ENCODE assay signal across 26 mouse cellular contexts in the genomic region with DNA sequence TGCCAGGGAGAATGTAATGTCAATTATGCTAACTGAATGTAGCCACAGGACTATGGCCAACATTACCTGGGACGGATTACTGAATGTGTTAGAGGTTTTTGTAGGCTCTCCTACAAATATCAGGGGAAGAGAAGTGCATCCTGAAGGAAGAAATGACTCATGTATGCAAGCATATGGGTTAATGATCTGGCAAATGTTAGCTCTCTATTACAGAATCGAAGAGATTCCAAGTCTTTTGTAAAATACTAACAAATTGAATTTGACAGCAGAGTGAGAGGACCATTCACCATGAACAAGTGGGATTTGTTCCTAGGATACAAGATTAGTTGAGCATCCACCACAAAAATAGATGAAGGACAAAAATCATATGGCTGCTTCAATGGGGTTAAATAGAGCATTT.
DNase-seq lines count a peak whose midpoint lies in the region; ATAC-seq and TF ChIP-seq lines count a peak whose summit lies in the region.
"Had no signal": no experiment of that assay in that cellular context is flagged by ENCODE, and none has a peak within 500 bp of the region (broad histone marks: within the 10 kb centered on the region; RNA-seq: fewer than 3 reads in every experiment).

No protein-coding gene starts in this region.

- no peak overlapping the region for H3K27ac ChIP-seq in embryonic facial prominence, embryonic 14.5 days (replicated peaks; ENCODE audit: low read depth, low read length)
- no peak overlapping the region for H3K27ac ChIP-seq in embryonic facial prominence, embryonic 10.5 days (replicated peaks)
- peak overlapping the region; percentile 25; the same call in 1 of the 2 replicates for H3K27ac ChIP-seq in layer of hippocampus, adult 2 months
- peak overlapping the region; percentile 44; the same call in 1 of the 2 replicates for H3K27ac ChIP-seq in olfactory bulb, adult 2 months (ENCODE audit: insufficient read depth, low read depth, low read length)
- H3K27ac ChIP-seq: embryonic facial prominence, embryonic 15.5 days; forebrain, embryonic 12.5 days; gastrocnemius, adult 2 months; hindbrain, embryonic 12.5 days; hindbrain, embryonic 15.5 days had no signal

- TF ChIP-seq POLR2A in olfactory bulb, adult 2 months (IDR thresholded peaks at IDR 0.05; ENCODE audit: insufficient read depth, low read depth, low read length) = no peak

- no peaks in the 10 kb centered on the region for H3K27me3 ChIP-seq in embryonic facial prominence, embryonic 14.5 days (replicated peaks; ENCODE audit: control insufficient read depth, insufficient read depth, low read length)
- H3K27me3 ChIP-seq in embryonic facial prominence, embryonic 10.5 days (replicated peaks; ENCODE audit: low read depth, poor library complexity, severe bottlenecking) = no peaks in the 10 kb centered on the region
- H3K27me3 ChIP-seq: CH12.LX; embryonic facial prominence, embryonic 15.5 days; forebrain, embryonic 12.5 days; hindbrain, embryonic 12.5 days; hindbrain, embryonic 15.5 days had no signal

- WGBS in embryonic facial prominence, embryonic 14.5 days = 65% methylated on average over 2 of the region's 2 CpGs
- WGBS in embryonic facial prominence, embryonic 10.5 days = 75% methylated on average over 2 of the region's 2 CpGs
- WGBS in olfactory bulb, adult 2 months = 29% methylated on average over 2 of the region's 2 CpGs

- DNase-seq in embryonic facial prominence, embryonic 14.5 days (ENCODE audit: low spot score) = peak; percentile 5
- DNase-seq in embryonic facial prominence, embryonic 10.5 days (ENCODE audit: low spot score) = no peak
- no peak for DNase-seq in layer of hippocampus, adult 2 months (ENCODE audit: low spot score in 2 of 2)
- no peak for DNase-seq in layer of hippocampus, adult 9-11 months
- no peak for DNase-seq in frontal cortex, adult 2 months (ENCODE audit: extremely low spot score in 1 of 2, low spot score in 1 of 2)
- DNase-seq in right cerebral cortex, postnatal 4 days = no peak
- DNase-seq: adrenal gland, adult 2 months; adrenal gland, postnatal 14 days; B cell, adult 2 months; cerebellum, adult 18-20 months; cerebellum, adult 9-10 months; cerebellum, postnatal 25 days; embryo, embryonic 11 days; gastrocnemius, adult 2 months; gastrocnemius, postnatal 14 days; heart, adult 11 months had no signal

- ATAC-seq in embryonic facial prominence, embryonic 14.5 days (ENCODE audit: low read depth) = no peak
- ATAC-seq: inflammation-experienced regulatory T-cells, adult 6 months; intestine, embryonic 16.5 days had no signal

- no peaks in the 10 kb centered on the region for H3K4me1 ChIP-seq in embryonic facial prominence, embryonic 14.5 days (ENCODE audit: control insufficient read depth, insufficient read depth, low read length)
- no peaks in the 10 kb centered on the region; the same call in 1 of the 2 replicates for H3K4me1 ChIP-seq in embryonic facial prominence, embryonic 10.5 days
- 0 out of 2 replicates have a peak, but pooled peaks cover 2% of the 10 kb centered on the region for H3K4me1 ChIP-seq in olfactory bulb, adult 2 months (ENCODE audit: control insufficient read depth, insufficient read depth, low read length)
- H3K4me1 ChIP-seq: embryonic facial prominence, embryonic 15.5 days; forebrain, embryonic 12.5 days; hindbrain, embryonic 12.5 days; hindbrain, embryonic 15.5 days had no signal

- H3K4me3 ChIP-seq in embryonic facial prominence, embryonic 14.5 days (ENCODE audit: low read depth, low read length) = no peak overlapping the region
- H3K4me3 ChIP-seq in embryonic facial prominence, embryonic 10.5 days = no peak overlapping the region
- no peak overlapping the region for H3K4me3 ChIP-seq in layer of hippocampus, adult 2 months
- no peak overlapping the region for H3K4me3 ChIP-seq in olfactory bulb, adult 2 months (ENCODE audit: insufficient read depth, low read depth, low read length)
- H3K4me3 ChIP-seq: embryonic facial prominence, embryonic 15.5 days; forebrain, embryonic 12.5 days; gastrocnemius, adult 2 months; hindbrain, embryonic 12.5 days; hindbrain, embryonic 15.5 days had no signal

- TF ChIP-seq CTCF in layer of hippocampus, adult 2 months (conservative IDR thresholded peaks at IDR 0.05) = no peak
- no peak for TF ChIP-seq CTCF in olfactory bulb, adult 2 months (IDR thresholded peaks at IDR 0.05; ENCODE audit: insufficient read depth, low read depth, low read length)

- no peak overlapping the region for H3K9ac ChIP-seq in embryonic facial prominence, embryonic 14.5 days (ENCODE audit: low read depth, low read length)
- H3K9ac ChIP-seq: embryonic facial prominence, embryonic 15.5 days; forebrain, embryonic 12.5 days; hindbrain, embryonic 12.5 days; hindbrain, embryonic 15.5 days had no signal

- H3K36me3 ChIP-seq in embryonic facial prominence, embryonic 14.5 days (ENCODE audit: control insufficient read depth, insufficient read depth, low read length) = no peaks in the 10 kb centered on the region
- no peaks in the 10 kb centered on the region for H3K36me3 ChIP-seq in embryonic facial prominence, embryonic 10.5 days (replicated peaks)
- H3K36me3 ChIP-seq: embryonic facial prominence, embryonic 15.5 days; forebrain, embryonic 12.5 days; G1E; hindbrain, embryonic 12.5 days; hindbrain, embryonic 15.5 days had no signal

- H3K9me3 ChIP-seq in embryonic facial prominence, embryonic 14.5 days (ENCODE audit: control insufficient read depth, low read length) = no peaks in the 10 kb centered on the region
- H3K9me3 ChIP-seq in embryonic facial prominence, embryonic 10.5 days = no peaks in the 10 kb centered on the region
- H3K9me3 ChIP-seq: embryonic facial prominence, embryonic 15.5 days; forebrain, embryonic 12.5 days; hindbrain, embryonic 15.5 days had no signal

- H3K4me2 ChIP-seq in embryonic facial prominence, embryonic 14.5 days (ENCODE audit: low read depth, low read length) = no peak overlapping the region
- H3K4me2 ChIP-seq: embryonic facial prominence, embryonic 15.5 days; forebrain, embryonic 12.5 days; heart, embryonic 11.5 days; hindbrain, embryonic 12.5 days; hindbrain, embryonic 15.5 days had no signal

Comparison
In these comparisons a context has a peak if more than half of its experiments do, and no peak if none do; other contexts are left out.
1. H3K27ac ChIP-seq: peak in layer of hippocampus, adult 2 months (single experiment) and olfactory bulb, adult 2 months (single experiment); none in embryonic facial prominence, embryonic 14.5 days (single experiment) and embryonic facial prominence, embryonic 10.5 days (single experiment).